27 mouse cellular contexts compared by ENCODE assay signal in genomic region chr2:6210840-6211239, GRCm38 (mm10).
"Had no signal": no experiment of that assay in that cellular context is flagged by ENCODE, and none has a peak within 500 bp of the region (broad histone marks: within the 10 kb centered on the region; RNA-seq: fewer than 3 reads in every experiment).

No protein-coding gene starts in this region.

- H3K27ac ChIP-seq: embryonic facial prominence, embryonic 10.5 days; embryonic facial prominence, embryonic 12.5 days; embryonic facial prominence, embryonic 13.5 days; embryonic facial prominence, embryonic 15.5 days; forebrain, embryonic 10.5 days; forebrain, embryonic 12.5 days; forebrain, embryonic 13.5 days; forebrain, embryonic 15.5 days; gastrocnemius, adult 2 months; heart, adult 2 months had no signal

- H3K4me3 ChIP-seq: embryonic facial prominence, embryonic 10.5 days; embryonic facial prominence, embryonic 12.5 days; embryonic facial prominence, embryonic 13.5 days; embryonic facial prominence, embryonic 15.5 days; erythroblast, embryonic 14.5 days; forebrain, embryonic 10.5 days; forebrain, embryonic 12.5 days; forebrain, embryonic 13.5 days; forebrain, embryonic 15.5 days; gastrocnemius, adult 2 months; heart, adult 2 months had no signal

- DNase-seq: cerebellum, adult 8-10 months; cerebellum, adult 9-11 months; cerebellum, postnatal 10 days; cerebellum, postnatal 14 days; cerebellum, postnatal 25 days; cerebellum, postnatal 36 days; embryo, embryonic 11 days; forebrain, postnatal 0 days; gastrocnemius, adult 2 months; gastrocnemius, postnatal 10 days; gastrocnemius, postnatal 14 days; gastrocnemius, postnatal 25 days; gastrocnemius, postnatal 36 days; heart, adult 11 months; heart, adult 18-20 months; heart, adult 2 months had no signal

- ATAC-seq: forebrain, embryonic 13.5 days; forebrain, embryonic 14.5 days; forebrain, embryonic 15.5 days; forebrain, embryonic 16.5 days; forebrain, postnatal 0 days had no signal

- H3K4me2 ChIP-seq: embryonic facial prominence, embryonic 12.5 days; embryonic facial prominence, embryonic 13.5 days; embryonic facial prominence, embryonic 15.5 days; forebrain, embryonic 12.5 days; forebrain, embryonic 13.5 days; forebrain, embryonic 15.5 days had no signal

- H3K36me3 ChIP-seq: embryonic facial prominence, embryonic 10.5 days; embryonic facial prominence, embryonic 12.5 days; embryonic facial prominence, embryonic 13.5 days; embryonic facial prominence, embryonic 15.5 days; forebrain, embryonic 10.5 days; forebrain, embryonic 12.5 days; forebrain, embryonic 15.5 days had no signal

- H3K9ac ChIP-seq: embryonic facial prominence, embryonic 13.5 days; embryonic facial prominence, embryonic 15.5 days; forebrain, embryonic 12.5 days; forebrain, embryonic 13.5 days; forebrain, embryonic 15.5 days; forebrain, postnatal 0 days had no signal

- H3K9me3 ChIP-seq: embryonic facial prominence, embryonic 10.5 days; embryonic facial prominence, embryonic 12.5 days; embryonic facial prominence, embryonic 13.5 days; embryonic facial prominence, embryonic 15.5 days; forebrain, embryonic 10.5 days; forebrain, embryonic 12.5 days; forebrain, embryonic 13.5 days; forebrain, embryonic 15.5 days had no signal

- H3K27me3 ChIP-seq: embryonic facial prominence, embryonic 12.5 days; embryonic facial prominence, embryonic 13.5 days; embryonic facial prominence, embryonic 15.5 days; forebrain, embryonic 15.5 days had no signal
